Mouse (Mus musculus): Measurements from ENCODE around the gene Urb2. TPM values are rescaled to one million over a fixed set of nuclear protein-coding genes. Genes with fewer than 3 reads are reported as not detected.

Urb2 gene
- polyA plus RNA-seq, 2 experiments = 6.7 to 11.9 TPM

DNA sequence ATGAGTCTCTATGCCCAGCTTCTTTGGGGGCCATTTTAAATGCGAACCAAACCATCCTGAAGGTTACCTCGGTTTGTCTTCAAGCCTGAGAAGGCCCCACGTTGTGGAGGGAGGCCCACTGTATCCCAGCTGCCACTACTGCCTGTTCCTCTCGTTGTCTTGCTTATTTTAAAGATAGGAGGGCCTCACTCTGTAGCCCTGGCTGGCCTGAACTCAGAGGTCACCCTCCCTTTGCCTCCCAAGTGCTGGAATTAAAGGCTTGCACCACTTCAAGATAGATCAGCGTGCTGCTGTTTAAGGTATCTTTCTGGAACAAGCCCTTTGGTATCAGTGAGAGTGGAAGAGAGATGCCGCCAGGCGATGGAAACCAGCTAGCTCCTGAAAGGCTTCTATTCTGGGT is 32.2 kb upstream of the Urb2 start:
- H3K9me3 ChIP-seq (ENCODE audit: control insufficient read depth, low read length) = no peaks in the 10 kb centered on the region
- 71% methylated on average over 7 of the region's 7 CpGs for WGBS
- no peaks in the 10 kb centered on the region for H3K4me1 ChIP-seq (ENCODE audit: control insufficient read depth, insufficient read depth, low read length)
- no peaks in the 10 kb centered on the region for H3K27me3 ChIP-seq (ENCODE audit: control insufficient read depth, insufficient read depth, low read length)
- DNase-seq (ENCODE audit: low spot score) (no peak), ATAC-seq (ENCODE audit: low FRiP score, low read depth) (no peak)
- no peak overlapping the region for H3K9ac ChIP-seq (ENCODE audit: low read depth, low read length, severe bottlenecking)
- H3K36me3 ChIP-seq (ENCODE audit: control insufficient read depth, insufficient read depth, low read length) = peaks cover 7% of the 10 kb centered on the region
- no peak overlapping the region for H3K4me2 ChIP-seq (replicated peaks; ENCODE audit: low read depth, low read length, severe bottlenecking)
- no peak for TF ChIP-seq POLR2A (IDR thresholded peaks at IDR 0.05; ENCODE audit: borderline replicate concordance, extremely low read depth, insufficient read depth, insufficient read length)
- no peak overlapping the region for H3K4me3 ChIP-seq (replicated peaks; ENCODE audit: low read length)
- H3K27ac ChIP-seq (replicated peaks; ENCODE audit: low read depth, low read length) = no peak overlapping the region

DNA sequence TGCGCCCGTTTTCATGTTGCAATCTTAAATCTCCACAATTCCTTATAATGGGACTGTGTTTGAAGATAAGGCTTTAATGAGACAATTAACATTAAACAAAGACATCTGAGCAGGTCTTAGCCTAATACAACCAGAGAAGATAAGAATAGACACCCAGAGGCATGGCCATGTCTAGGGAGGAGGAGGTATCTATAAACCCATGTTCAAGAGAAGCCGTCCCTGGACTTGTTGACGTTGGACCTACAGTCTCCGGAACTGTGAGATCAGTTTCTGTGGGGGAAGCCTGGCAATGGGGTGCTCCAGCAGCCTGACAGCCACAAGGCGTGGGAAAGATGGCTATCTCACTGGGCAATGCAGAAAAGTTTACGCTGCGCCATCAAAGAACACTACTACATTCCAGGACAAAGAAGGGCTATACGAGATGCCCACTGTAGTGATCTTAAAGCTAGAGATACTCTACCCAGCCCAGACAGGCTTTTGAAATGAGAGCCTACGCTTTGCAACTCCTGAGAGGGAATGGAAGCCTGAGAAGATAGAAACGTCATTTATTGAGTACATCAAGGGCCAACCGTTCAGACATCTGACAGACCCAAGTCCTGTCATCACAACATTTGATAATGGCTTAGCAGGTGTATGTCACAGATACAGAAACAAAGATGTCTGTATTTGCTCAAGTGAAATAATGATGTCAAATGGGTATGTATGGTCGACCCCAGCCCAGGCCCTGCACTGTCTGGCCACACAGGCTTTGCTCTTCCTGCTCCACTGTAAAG is 30.8 kb upstream of the Urb2 start:
- no peak for DNase-seq (ENCODE audit: low spot score)
- peaks cover 19% of the 10 kb centered on the region for H3K36me3 ChIP-seq (ENCODE audit: control insufficient read depth, insufficient read depth, low read length)
- H3K4me1 ChIP-seq (ENCODE audit: control insufficient read depth, insufficient read depth, low read length) = no peaks in the 10 kb centered on the region
- ATAC-seq (ENCODE audit: low FRiP score, low read depth) = no peak
- TF ChIP-seq POLR2A (IDR thresholded peaks at IDR 0.05; ENCODE audit: borderline replicate concordance, extremely low read depth, insufficient read depth, insufficient read length) = no peak
- H3K4me2 ChIP-seq (replicated peaks; ENCODE audit: low read depth, low read length, severe bottlenecking) = no peak overlapping the region
- H3K9ac ChIP-seq (ENCODE audit: low read depth, low read length, severe bottlenecking) = no peak overlapping the region
- no peaks in the 10 kb centered on the region for H3K9me3 ChIP-seq (ENCODE audit: control insufficient read depth, low read length)
- H3K27me3 ChIP-seq (ENCODE audit: control insufficient read depth, insufficient read depth, low read length) = no peaks in the 10 kb centered on the region
- no peak overlapping the region for H3K4me3 ChIP-seq (replicated peaks; ENCODE audit: low read length)
- WGBS = 83% methylated on average over 13 of the region's 13 CpGs
- no peak overlapping the region for H3K27ac ChIP-seq (replicated peaks; ENCODE audit: low read depth, low read length)

DNA sequence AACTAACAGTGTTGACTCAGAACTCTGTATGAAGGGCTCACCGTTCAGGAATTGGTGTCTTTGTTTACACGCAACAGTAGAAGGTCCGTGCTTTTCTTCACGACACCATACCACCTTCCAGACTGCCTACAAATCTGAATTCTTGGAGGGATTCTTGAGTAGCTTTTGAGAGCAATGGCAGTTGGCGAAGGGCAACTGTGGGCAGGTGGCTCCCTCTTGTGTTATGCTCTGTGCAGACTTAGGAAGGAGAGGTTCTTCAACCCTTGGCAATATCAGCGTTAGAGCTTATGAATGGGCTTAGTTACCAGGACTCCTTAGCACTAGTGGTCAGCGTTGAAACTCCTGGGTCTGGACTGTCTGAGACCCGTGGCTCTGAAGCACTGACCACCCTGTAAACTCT is 28.7 kb upstream of the Urb2 start:
- DNase-seq (ENCODE audit: low spot score) = no peak
- H3K36me3 ChIP-seq (ENCODE audit: control insufficient read depth, insufficient read depth, low read length) = peaks cover 36% of the 10 kb centered on the region
- no peaks in the 10 kb centered on the region for H3K4me1 ChIP-seq (ENCODE audit: control insufficient read depth, insufficient read depth, low read length)
- no peak for TF ChIP-seq POLR2A (IDR thresholded peaks at IDR 0.05; ENCODE audit: borderline replicate concordance, extremely low read depth, insufficient read depth, insufficient read length)
- no peaks in the 10 kb centered on the region for H3K27me3 ChIP-seq (ENCODE audit: control insufficient read depth, insufficient read depth, low read length)
- no peaks in the 10 kb centered on the region for H3K9me3 ChIP-seq (ENCODE audit: control insufficient read depth, low read length)
- H3K9ac ChIP-seq (ENCODE audit: low read depth, low read length, severe bottlenecking) = no peak overlapping the region
- H3K27ac ChIP-seq (replicated peaks; ENCODE audit: low read depth, low read length) = no peak overlapping the region
- H3K4me2 ChIP-seq (replicated peaks; ENCODE audit: low read depth, low read length, severe bottlenecking) = no peak overlapping the region
- WGBS = 90% methylated on average over 8 of the region's 8 CpGs
- no peak for ATAC-seq (ENCODE audit: low FRiP score, low read depth)
- no peak overlapping the region for H3K4me3 ChIP-seq (replicated peaks; ENCODE audit: low read length)

DNA sequence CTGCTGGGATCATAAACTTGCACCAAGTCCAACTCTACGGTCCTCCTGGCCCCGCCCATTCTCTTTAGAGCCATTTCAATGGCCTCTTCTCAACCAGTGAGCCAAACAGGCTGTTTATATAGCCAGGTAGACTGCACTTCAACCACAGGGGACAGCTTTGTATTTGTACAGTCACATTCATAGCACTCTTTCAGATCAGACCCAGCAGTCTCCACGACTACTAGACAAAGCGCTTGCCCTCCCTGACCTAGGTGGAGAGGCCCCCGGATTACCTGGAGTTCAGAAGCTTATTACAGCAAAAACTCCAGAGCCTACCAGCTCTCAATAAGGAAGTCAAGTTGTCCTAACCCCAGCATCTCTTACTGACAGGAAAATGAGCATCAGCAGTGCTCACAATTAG is 27.7 kb upstream of the Urb2 start:
- peaks cover 40% of the 10 kb centered on the region for H3K36me3 ChIP-seq (ENCODE audit: control insufficient read depth, insufficient read depth, low read length)
- 85% methylated on average over 5 of the region's 5 CpGs for WGBS
- no peak overlapping the region for H3K4me3 ChIP-seq (replicated peaks; ENCODE audit: low read length)
- no peak for DNase-seq (ENCODE audit: low spot score)
- no peaks in the 10 kb centered on the region for H3K4me1 ChIP-seq (ENCODE audit: control insufficient read depth, insufficient read depth, low read length)
- H3K9ac ChIP-seq (ENCODE audit: low read depth, low read length, severe bottlenecking) = no peak overlapping the region
- H3K9me3 ChIP-seq (ENCODE audit: control insufficient read depth, low read length) = no peaks in the 10 kb centered on the region
- TF ChIP-seq POLR2A (IDR thresholded peaks at IDR 0.05; ENCODE audit: borderline replicate concordance, extremely low read depth, insufficient read depth, insufficient read length) = no peak
- H3K27me3 ChIP-seq (ENCODE audit: control insufficient read depth, insufficient read depth, low read length) = no peaks in the 10 kb centered on the region
- no peak overlapping the region for H3K27ac ChIP-seq (replicated peaks; ENCODE audit: low read depth, low read length)
- H3K4me2 ChIP-seq (replicated peaks; ENCODE audit: low read depth, low read length, severe bottlenecking) = no peak overlapping the region
- no peak for ATAC-seq (ENCODE audit: low FRiP score, low read depth)

DNA sequence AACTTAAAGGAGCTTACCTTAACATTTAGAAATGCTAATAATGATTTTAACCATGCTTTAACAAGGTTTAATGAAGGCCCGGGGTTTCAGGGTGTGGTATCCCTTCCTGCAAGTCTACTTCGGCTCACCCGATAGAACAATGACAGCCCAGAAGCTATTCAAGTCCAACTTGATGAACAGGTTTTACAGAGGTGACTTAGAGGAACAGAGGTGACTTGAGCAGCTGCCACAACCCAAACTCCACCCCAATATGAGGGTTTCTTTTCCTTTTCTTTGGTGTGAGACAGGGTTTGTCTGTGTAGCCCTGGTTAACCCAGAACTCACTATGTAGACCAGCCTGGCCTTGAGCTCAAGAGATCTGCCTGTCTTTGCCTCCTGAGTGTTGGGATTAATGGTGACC is 27.3 kb upstream of the Urb2 start:
- H3K27ac ChIP-seq (replicated peaks; ENCODE audit: low read depth, low read length) = no peak overlapping the region
- no peak for TF ChIP-seq POLR2A (IDR thresholded peaks at IDR 0.05; ENCODE audit: borderline replicate concordance, extremely low read depth, insufficient read depth, insufficient read length)
- H3K9me3 ChIP-seq (ENCODE audit: control insufficient read depth, low read length) = no peaks in the 10 kb centered on the region
- no peak overlapping the region for H3K4me2 ChIP-seq (replicated peaks; ENCODE audit: low read depth, low read length, severe bottlenecking)
- H3K4me1 ChIP-seq (ENCODE audit: control insufficient read depth, insufficient read depth, low read length) = no peaks in the 10 kb centered on the region
- no peak for DNase-seq (ENCODE audit: low spot score)
- 78% methylated on average over 3 of the region's 3 CpGs for WGBS
- no peak overlapping the region for H3K9ac ChIP-seq (ENCODE audit: low read depth, low read length, severe bottlenecking)
- no peaks in the 10 kb centered on the region for H3K27me3 ChIP-seq (ENCODE audit: control insufficient read depth, insufficient read depth, low read length)
- H3K4me3 ChIP-seq (replicated peaks; ENCODE audit: low read length) = no peak overlapping the region
- ATAC-seq (ENCODE audit: low FRiP score, low read depth) = no peak
- peaks cover 44% of the 10 kb centered on the region for H3K36me3 ChIP-seq (ENCODE audit: control insufficient read depth, insufficient read depth, low read length)
